Mouse (Mus musculus) forebrain, postnatal 0 days (tissue): ENCODE measurements around the gene Map2k5. TPM values are rescaled to one million over a fixed set of nuclear protein-coding genes. Genes with fewer than 3 reads are reported as not detected.

Experiments used
- ATAC-seq: fragments of 200-750 bp; cut with Nextera tagmentation; 2 replicates; pipeline ENCODE4 v1.8.0; 2017; ENCODE audit warnings: mild to moderate bottlenecking, moderate library complexity
- DNase-seq: peaks from one replicate; pipeline ENCODE4 v3.0.0-alpha.2; 2015
- H3K27ac ChIP-seq: fragments of 300-500 bp; sonication (generic); 2 replicates; pipeline ENCODE4 v1.5.1; 2014; ENCODE audit warnings: low read depth, mild to moderate bottlenecking, antibody characterized with exemption, low read length, moderate library complexity, mixed read lengths
- H3K27me3 ChIP-seq: fragments of 300-500 bp; sonication (generic); 2 replicates; pipeline ENCODE4 v1.6.1; 2014; ENCODE audit warnings: mild to moderate bottlenecking, low read length, mixed read lengths; ENCODE audit not compliant: insufficient read depth
- H3K36me3 ChIP-seq: fragments of 300-500 bp; sonication (generic); 2 replicates; pipeline ENCODE4 v1.6.1; 2014; ENCODE audit warnings: mild to moderate bottlenecking, moderate library complexity; ENCODE audit not compliant: insufficient read depth
- H3K4me1 ChIP-seq: fragments of 300-500 bp; sonication (generic); 2 replicates; pipeline ENCODE4 v1.6.1; 2014; ENCODE audit warnings: antibody characterized with exemption; ENCODE audit not compliant: insufficient read depth
- H3K4me2 ChIP-seq: fragments of 300-500 bp; sonication (generic); 2 replicates; pipeline ENCODE4 v1.6.1; 2014; ENCODE audit warnings: low read depth, mild to moderate bottlenecking, moderate library complexity
- H3K4me3 ChIP-seq: fragments of 300-500 bp; sonication (generic); 2 replicates; pipeline ENCODE4 v1.5.1; 2014; ENCODE audit warnings: low read depth, low read length, mixed read lengths
- H3K9ac ChIP-seq: fragments of 300-500 bp; sonication (generic); 2 replicates; pipeline ENCODE4 v1.6.1; 2014; ENCODE audit warnings: mild to moderate bottlenecking
- H3K9me3 ChIP-seq: fragments of 300-500 bp; sonication (generic); 2 replicates; pipeline ENCODE4 v1.6.1; 2016; ENCODE audit warnings: low read length
- CTCF ChIP-seq: sonication (generic); IDR thresholded peaks from 2 replicates; pipeline ENCODE4 v1.5.1; 2016; ENCODE audit warnings: antibody characterized with exemption, control low read depth, low read depth
- WGBS: fragments of 180-500 bp; shearing (Covaris S2); extraction: QIAGEN DNeasy Blood & Tissue Kit; methylation state at CpG from one replicate; pipeline ENCODE4 v1.1.7; 2014; 5-methylcytosine and 5-hydroxymethylcytosine counted together
- polyA plus RNA-seq: library from polyadenylated mRNA; unstranded; fragments of >200 nt; fragmentation: Nextera tagmentation; extraction: Ambion mirVana; gene quantifications from 2 replicates; pipeline ENCODE4 v1.2.1, GENCODE M21; 2015
- total RNA-seq: library from RNA; depleted of rRNA; stranded (reverse); fragments of >200 nt; gene quantifications from 2 replicates; pipeline ENCODE4 v1.2.3, GENCODE M21; 2014

The Map2k5 gene
- total and polyA plus RNA-seq, 2 experiments from 2014 or later: 21.1 to 37.7 TPM

DNA sequence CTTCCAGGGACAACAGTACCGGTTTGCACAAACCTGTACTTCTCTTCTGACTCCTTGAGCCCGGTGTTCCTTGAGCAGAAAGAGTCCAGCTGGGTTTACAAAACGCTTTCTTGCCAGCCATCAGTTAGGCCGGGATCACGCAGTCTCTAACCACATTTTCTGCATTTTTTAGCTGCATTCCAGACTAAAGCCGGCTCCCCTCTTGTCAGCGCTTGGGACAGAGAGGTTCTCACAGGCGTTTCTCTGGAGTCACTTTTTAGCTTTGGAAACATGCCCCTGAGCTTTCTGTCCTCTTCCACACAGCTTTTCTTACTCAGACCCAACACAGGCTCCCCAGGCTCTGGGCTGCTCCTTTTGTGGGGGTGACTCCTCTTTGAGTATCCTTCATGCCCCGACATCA lies 230.4 kb downstream of the Map2k5 start:
- H3K9me3 ChIP-seq: no peaks in the 10 kb centered on the region
- no peak for ATAC-seq
- no peak overlapping the region for H3K27ac ChIP-seq
- no peaks in the 10 kb centered on the region for H3K36me3 ChIP-seq
- peaks cover 64% of the 10 kb centered on the region for H3K27me3 ChIP-seq
- peaks cover 6% of the 10 kb centered on the region; the same call in 1 of the 2 replicates for H3K4me1 ChIP-seq
- DNase-seq: peak; percentile 33
- no peak overlapping the region for H3K9ac ChIP-seq
- H3K4me2 ChIP-seq: no peak overlapping the region
- H3K4me3 ChIP-seq: no peak overlapping the region
- no peak for TF ChIP-seq CTCF
- under 1% methylated on average over 9 of the region's 9 CpGs for WGBS

- no peak overlapping the region; the same call in 1 of the 2 replicates for H3K4me2 ChIP-seq
- no peak for TF ChIP-seq CTCF
- H3K9me3 ChIP-seq: no peaks in the 10 kb centered on the region
- H3K4me3 ChIP-seq: no peak overlapping the region
- no peak for ATAC-seq
- no peak for DNase-seq
- no peaks in the 10 kb centered on the region for H3K36me3 ChIP-seq
- no peak overlapping the region for H3K27ac ChIP-seq
- H3K4me1 ChIP-seq: peaks cover 5% of the 10 kb centered on the region; the same call in 1 of the 2 replicates
- H3K9ac ChIP-seq: no peak overlapping the region
- WGBS: 3% methylated on average over 19 of the region's 20 CpGs
- peaks cover 65% of the 10 kb centered on the region for H3K27me3 ChIP-seq
These were observed 230.8 kb downstream of the Map2k5 start for GRCm38 (mm10) chr9:63146856-63147274.

GRCm38 (mm10) chr9:63146126-63146855 lies 231.4 kb downstream of the Map2k5 start:
- DNase-seq: peak; percentile 35
- no peak overlapping the region for H3K4me3 ChIP-seq
- H3K27me3 ChIP-seq: peaks cover 65% of the 10 kb centered on the region
- no peak for ATAC-seq
- WGBS: 1% methylated on average over 46 of the region's 46 CpGs
- H3K9ac ChIP-seq: no peak overlapping the region
- H3K9me3 ChIP-seq: no peaks in the 10 kb centered on the region
- H3K4me1 ChIP-seq: 0 out of 2 replicates have a peak, but pooled peaks cover 3% of the 10 kb centered on the region
- H3K36me3 ChIP-seq: no peaks in the 10 kb centered on the region
- no peak overlapping the region for H3K27ac ChIP-seq
- no peak for TF ChIP-seq CTCF
- no peak overlapping the region for H3K4me2 ChIP-seq

GRCm38 (mm10) chr9:63145249-63146125 lies 232.2 kb downstream of the Map2k5 start:
- Histone ChIP-seq H3K9me3 (no peaks in the 10 kb centered on the region), H3K4me1 (0 out of 2 replicates have a peak, but pooled peaks cover 3% of the 10 kb centered on the region), H3K9ac (no peak overlapping the region), H3K27me3 (peaks cover 65% of the 10 kb centered on the region), H3K4me3 (peak overlapping the region; percentile 12; the same call in 1 of the 2 replicates), H3K27ac (no peak overlapping the region), H3K36me3 (no peaks in the 10 kb centered on the region), H3K4me2 (0 out of 2 replicates have a peak overlapping the region, but pooled peaks have one; percentile 3)
- TF ChIP-seq CTCF: no peak
- WGBS: 3% methylated on average over 73 of the region's 73 CpGs
- ATAC-seq (no peak), DNase-seq (peak; percentile 61)

GRCm38 (mm10) chr9:63144502-63145248 lies 233.0 kb downstream of the Map2k5 start:
- Histone ChIP-seq H3K36me3 (no peaks in the 10 kb centered on the region), H3K27me3 (peaks cover 67% of the 10 kb centered on the region), H3K9me3 (no peaks in the 10 kb centered on the region), H3K4me1 (0 out of 2 replicates have a peak, but pooled peaks cover 3% of the 10 kb centered on the region), H3K27ac (no peak overlapping the region), H3K9ac (no peak overlapping the region), H3K4me2 (0 out of 2 replicates have a peak overlapping the region, but pooled peaks have one; percentile 3), H3K4me3 (0 out of 2 replicates have a peak overlapping the region, but pooled peaks have one; percentile 7)
- no peak for TF ChIP-seq CTCF
- no peak for ATAC-seq
- no peak for DNase-seq
- WGBS: 1% methylated on average over 80 of the region's 80 CpGs
